Mouse (Mus musculus) adrenal gland, postnatal 10 days (tissue): ENCODE results near the gene Gm10842. TPM values are rescaled to one million over a fixed set of nuclear protein-coding genes. Genes with fewer than 3 reads are reported as not detected.
A peak's percentile ranks its signal among the peaks of the same experiment; 100 is the strongest.
"Not testable (repeated sequence)": the region's sequence is repeated elsewhere in the genome, so short reads cannot be mapped to it uniquely, and the experiment has no call there.

Experiments
- DNase-seq: peaks from one replicate; pipeline ENCODE4 v3.0.0; 2021; ENCODE audit warnings: mixed read lengths
- long read RNA-seq, 2 experiments: library from polyadenylated mRNA; stranded (forward); transcript quantifications; one replicate each; pipeline ENCODE4 v2.0.0; 2021
- total RNA-seq, 2 experiments: library from RNA; stranded (reverse); gene quantifications; 2 replicates each; pipeline ENCODE4 v1.2.3; 2021

The Gm10842 gene
- not detected for total RNA-seq
- long read RNA-seq, experiment 1, result 0 reads
- long read RNA-seq, experiment 2, result 0 reads

DNA sequence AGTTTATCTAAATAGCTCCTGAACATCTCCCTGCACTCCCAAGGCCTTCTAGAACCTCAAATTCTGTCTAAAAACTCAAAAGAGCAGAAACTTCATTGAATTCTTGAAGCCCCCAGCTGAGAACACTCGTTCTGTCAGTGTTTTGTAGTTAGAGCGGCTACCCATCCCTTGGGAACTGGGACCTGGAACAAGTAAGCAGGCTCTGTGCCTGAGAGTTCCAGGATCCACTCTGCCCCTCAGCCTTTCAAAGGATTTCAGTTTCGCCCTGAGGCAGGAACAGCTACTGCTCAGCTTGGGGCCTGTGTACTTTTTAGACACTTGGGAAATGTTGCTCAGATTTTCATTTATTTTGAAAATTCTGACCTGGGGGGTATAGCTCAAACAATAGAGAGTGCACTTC, at the start of gene Gm10842:
Gm10842 (plus strand) TSS at position 301 of the 400 bp plus-strand sequence.
- no peak for DNase-seq

DNA sequence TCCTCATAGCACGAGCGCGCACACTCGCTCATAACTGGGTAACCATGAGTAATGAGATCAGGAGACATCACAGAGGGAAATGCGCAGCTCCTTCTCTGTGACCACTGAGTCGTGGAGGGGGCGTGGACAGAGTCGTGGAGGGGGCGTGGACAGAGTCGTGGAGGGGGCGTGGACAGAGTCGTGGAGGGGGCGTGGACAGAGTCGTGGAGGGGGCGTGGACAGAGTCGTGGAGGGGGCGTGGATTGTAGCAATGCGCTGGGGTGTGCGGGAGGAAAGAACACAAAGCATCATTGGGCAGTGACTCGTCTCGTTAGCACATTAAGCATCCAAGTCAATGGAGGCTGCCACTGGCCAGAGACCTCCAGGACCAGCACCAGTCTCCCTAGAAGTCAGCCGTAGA, 34.2 kb upstream of the Gm10842 start:
- DNase-seq, result not testable (repeated sequence)

DNA sequence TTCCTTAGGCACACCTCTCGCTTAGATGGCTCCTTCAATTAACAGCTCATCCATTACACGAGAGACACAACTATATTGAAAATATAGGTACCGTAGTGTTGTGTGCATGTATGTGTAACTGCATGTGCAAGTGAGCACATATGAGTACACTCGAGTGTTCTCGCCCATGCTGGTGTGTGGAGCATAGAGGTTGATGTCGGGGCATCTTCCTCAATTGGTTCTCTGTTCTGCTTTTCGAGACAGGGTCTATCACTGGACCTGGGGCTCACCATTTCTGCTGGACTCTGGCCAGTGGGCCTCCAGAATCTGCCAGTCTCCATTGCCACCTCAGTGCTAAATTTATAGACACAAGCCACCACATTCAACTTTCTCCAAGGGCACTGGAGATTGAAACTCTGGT, 28.9 kb upstream of the Gm10842 start:
- no peak for DNase-seq

DNA sequence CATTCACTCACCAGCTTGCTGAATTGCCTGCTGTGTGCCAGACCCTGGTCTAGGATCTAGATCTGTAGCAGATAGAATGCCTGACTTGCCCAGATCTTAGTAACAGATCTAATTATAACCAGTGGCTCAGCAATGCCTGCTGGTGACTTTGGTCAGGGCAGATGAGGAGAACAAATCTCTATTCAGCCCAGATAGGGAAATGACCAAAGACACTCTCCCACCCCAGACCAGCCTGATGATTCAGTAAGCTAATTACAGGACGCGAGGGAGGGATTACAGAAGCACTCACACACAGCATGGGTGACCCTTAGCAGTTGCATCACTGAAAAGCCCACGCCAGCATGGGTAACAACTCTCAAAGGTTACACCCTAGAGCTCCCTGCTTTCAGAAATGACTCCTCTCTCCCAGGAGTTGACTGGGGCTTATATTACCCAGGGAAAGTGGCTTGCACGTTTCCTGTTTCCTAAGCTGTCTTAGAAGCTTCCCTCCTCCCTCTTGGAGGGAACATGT, 26.1 kb upstream of the Gm10842 start:
- no peak for DNase-seq

DNA sequence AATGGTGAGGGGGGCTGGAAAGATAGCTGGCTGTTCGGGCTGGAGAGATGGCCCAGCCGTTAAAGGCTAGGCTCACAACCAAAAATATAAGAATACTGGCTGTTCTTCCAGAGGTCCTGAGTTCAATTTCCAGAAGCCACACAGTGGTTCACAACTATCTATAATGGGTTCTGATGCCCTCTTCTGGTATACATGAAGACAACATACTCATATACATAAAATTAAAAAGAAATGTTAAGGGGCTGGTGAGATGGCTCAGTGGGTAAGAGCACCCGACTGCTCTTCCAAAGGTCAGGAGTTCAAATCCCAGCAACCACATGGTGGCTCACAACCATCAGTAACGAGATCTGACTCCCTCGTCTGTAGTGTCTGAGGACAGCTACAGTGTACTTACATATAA, 24.9 kb upstream of the Gm10842 start:
- not testable (repeated sequence) for DNase-seq

DNA sequence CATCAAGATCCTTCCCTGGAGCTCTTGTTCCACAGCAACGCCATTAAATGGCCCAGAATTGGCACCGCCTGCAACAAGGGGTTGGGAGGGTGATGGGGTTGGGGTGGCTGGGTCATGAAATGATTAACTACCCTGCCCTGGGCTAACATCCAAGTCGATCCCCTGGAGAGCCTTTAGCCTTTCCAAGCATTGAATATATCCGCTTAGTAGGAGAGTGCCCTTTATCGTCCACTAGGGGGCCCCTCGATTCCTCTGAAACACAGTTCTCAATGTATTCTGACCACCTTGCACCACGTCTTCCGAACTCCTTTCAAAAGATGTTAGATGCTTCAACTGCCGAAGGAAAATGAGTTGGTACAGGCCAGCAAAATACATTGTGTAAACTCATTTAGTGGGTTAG, 22.7 kb upstream of the Gm10842 start:
- DNase-seq, result peak; percentile 73

DNA sequence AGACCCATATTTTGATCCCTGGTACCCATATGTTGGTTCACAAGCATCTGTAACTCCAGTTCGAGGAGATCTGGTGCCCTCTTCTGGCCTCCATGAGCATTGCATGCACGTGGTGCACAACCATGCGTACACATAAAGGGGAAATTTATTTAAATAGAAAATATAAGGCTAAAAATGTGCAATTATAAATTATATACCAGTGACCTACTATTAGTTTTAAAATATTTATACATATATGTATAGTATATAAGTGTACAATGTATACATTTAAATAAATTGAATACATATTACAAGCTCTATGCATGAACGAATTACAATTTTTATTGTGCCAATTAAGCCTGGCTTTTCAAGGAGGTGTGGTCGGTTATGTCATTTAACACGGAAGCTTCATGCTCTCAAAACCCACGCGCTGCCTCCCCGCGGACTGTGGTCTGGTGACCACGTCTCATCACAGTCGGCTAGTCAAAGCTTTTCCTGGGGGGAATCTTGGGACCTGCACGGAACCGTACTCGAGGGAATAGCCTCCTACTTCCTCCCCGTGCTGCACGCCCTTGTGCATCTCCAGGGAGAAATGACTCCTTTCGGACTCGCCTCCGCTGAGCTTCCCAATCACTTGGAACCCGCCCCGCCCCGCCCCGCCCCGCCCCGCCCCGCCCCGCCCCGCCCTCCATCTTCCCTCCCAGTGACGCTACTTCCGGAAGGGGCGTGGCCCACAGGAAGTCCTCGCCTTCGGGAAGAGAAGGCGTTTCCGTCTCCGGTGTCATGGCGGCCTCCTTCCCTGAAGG, 20.8 kb upstream of the Gm10842 start, which contains the start of gene Mettl2:
Mettl2 (plus strand) TSS at position 691 of the 785 bp plus-strand sequence.
- peak; percentile 90 for DNase-seq

DNA sequence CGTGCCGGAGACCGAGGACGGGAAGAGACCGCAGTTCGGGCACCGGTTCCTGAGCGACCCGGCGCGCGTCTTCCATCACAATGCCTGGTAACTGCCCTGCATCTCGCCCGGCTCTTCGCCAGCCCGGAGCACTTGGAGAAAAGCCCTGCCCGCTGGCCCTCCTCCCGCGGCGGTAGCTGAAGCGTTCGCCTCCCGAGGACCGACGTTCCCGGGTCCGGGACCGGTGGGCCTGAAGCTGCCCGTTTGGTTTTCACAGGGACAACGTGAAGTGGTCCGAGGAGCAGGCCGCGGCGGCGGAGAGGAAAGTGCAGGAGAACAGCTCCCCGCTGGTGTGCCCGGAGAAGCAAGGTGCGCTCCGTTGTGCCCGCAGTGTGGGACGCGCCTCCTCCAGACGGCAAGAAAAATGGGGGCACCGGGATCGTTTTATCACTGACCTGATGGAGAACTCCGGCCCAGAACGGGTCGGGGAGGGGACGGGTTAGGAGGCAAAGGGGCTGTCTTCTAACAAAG, 20.1 kb upstream of the Gm10842 start:
- DNase-seq, result no peak

DNA sequence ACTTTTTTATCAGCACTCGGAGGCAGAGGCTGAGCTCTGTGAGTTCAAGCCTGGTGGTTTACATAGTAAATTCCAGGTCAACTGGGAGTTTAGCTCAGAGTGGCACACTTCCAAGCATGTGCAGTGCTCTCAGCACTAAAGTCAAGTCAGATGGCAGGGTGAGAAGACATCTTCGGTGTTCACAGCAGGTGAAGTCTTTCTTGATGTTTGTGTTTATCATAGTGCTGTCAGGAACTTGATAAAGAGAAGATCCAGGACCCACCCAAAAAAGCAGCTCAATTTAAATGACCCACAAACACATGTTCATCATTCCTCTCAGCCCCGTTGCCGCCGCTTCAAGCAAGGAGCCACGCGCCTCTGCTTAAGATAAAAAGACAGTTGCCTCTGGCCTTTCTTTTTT, 11.0 kb upstream of the Gm10842 start:
- DNase-seq, result no peak

DNA sequence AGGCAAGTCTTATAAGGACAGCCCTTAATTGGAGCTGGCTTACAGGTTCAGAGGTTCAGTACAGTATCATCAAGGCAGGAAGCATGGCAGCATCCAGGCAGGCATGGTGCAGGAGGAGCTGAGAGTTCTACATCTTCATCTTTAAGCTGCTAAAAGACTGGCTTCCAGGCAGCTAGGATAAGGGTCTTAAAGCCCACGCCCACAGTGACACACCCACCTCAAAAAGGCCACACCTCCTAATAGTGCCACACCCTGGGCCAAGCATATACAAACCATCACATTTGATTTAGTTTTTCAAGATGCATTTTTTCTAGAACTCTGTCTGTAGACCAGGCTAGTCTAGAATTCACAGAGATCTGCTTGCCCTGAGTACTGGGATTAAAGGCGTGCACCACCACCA, 9.4 kb upstream of the Gm10842 start:
- DNase-seq, result not testable (repeated sequence)

DNA sequence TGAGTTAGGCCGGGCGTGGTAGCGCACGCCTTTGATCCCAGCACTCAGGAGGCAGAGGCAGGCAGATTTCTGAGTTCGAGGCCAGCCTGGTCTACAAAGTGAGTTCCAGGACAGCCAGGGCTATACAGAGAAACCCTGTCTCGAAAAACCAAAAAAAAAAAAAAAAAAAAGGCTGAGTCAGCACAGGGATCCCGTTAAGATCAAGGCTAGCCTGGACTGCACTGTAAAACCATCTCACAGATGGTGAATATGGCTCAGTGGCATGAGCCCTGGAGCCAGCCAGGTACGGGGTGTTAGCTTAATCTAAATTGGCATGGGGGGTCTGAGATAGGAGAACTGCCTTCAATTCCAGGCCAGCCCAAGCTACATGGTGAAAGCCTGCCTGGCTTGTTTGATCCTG, 6.2 kb upstream of the Gm10842 start:
- DNase-seq, result not testable (repeated sequence)

DNA sequence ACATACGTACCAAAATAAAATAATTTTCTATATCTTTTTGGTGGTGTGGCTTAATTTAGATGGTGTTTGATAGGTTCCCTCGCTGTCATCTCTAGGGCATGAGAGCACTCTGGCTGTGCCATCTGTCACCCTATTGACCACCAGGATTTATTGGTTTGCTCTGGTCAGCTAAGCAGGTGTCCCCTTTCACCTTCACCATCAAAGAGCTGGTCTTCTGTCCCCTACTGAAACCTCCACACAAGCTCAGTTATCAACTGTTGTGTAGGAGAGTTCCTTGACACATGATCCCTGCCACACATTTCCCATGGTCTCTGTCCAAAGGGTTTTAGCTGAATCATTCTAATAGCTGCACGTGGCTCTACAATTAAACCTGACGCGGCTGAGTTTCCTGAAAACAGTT, 5.6 kb upstream of the Gm10842 start:
- DNase-seq, result no peak

DNA sequence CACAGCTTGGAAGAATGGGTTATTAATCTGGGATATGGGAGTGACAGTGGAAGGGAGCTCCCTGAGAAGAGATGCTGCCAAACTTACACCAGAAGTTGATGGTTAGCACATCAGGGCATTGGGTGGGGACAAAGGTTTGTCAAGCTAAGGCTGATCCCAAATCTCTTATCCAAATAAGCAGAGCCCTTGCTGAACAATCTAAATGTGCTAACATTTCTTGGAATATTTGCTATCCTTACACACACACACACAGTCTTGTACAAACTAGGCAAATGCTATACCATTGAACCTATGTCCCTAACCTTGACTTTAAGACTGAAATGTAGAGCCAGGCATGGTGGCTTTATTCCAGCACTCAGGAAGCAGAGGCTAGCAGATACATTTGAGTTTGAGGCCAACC, 3.1 kb upstream of the Gm10842 start:
- DNase-seq, result no peak

DNA sequence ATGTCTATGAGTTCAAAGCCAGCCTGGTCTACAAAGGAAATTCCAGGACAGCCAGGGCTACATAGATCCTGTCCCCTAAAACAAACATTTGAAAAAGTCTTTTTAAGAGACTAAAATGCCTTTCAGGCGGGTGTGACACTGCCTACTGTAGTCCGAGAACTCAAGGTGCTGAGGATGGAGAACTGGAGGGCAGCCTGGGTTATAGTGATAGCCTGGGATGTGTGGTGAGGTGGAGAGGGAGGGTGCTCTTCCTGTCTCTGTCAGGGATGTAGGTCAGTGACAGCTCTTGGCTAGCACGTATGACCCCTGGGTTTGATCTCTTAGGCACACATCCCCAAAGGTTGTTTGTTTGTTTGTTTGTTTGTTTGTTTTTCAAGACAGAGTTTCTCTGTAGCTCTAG, 2.6 kb upstream of the Gm10842 start:
- no peak for DNase-seq

DNA sequence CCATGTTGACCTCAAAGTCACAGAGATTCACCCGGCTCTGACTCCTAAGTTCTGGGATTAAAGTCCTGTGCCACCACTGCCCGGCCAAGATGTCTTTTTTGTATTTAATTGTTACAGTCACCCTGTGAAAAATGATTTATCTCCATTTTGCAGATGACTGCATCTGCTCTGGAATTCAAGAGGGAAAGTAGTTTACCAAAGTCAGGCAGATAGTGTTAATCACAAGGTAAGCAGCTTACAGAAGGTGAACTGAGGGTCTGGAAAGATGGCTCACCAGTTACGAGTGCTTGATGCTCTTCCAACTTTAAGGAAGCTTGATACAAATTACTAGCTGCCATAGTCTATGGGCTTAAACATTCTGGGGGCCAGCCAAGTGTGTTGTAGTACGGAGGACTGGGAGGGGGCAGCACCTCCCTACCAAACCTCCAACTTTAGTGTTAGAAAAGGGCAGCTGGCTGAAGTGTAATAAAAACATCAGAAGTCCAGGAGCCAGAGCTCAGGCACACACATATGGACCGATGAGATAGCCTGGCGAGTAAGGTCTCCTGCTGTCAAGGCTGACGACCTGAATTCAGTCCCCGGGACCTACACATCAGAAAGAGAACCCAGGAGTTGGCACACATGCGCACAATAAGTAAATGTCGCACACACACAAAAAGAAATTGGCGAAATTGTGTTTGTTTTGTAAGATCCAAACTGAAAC, 2.0 kb upstream of the Gm10842 start:
- DNase-seq, result peak; percentile 12

DNA sequence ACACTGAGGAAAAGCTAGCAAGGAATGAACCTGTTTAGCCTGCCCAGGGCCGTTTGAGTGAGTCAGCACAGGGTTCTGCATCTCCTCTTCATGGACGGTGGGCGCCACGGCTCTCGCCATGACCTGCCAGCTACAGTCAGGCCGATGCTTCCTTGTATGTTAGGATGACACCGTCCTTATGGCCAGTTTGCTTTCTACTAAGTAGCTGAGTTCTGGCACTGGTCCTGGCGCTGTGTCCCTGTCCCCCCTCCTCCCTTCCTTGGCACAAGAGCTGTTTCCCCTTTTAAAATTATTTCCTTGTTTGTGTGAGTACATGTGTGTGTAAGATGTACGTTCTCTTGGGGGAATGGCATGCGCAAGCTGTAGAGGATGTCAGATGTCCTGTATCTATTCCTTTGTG, 1.5 kb upstream of the Gm10842 start:
- DNase-seq, result no peak

DNA sequence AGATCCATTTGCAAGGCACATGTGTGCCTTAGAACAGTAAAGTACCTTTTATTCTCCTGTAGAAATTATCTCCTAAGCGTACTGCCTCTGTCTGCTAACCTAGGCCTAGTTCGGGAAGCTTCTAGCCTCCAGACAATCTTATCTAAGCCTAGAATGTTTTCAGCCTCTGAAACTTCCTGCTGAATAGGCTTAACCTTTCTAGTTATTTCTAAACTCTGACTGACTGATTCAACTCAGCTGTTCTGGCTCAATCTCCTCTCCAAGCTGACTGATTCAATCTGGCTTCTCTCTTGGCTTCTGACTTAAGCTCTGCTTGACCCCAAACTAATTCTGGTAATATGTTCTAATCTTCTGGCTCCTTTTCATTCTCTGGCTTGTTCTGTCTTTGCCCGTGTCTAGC, 2.7 kb downstream of the Gm10842 start:
- DNase-seq, result no peak

DNA sequence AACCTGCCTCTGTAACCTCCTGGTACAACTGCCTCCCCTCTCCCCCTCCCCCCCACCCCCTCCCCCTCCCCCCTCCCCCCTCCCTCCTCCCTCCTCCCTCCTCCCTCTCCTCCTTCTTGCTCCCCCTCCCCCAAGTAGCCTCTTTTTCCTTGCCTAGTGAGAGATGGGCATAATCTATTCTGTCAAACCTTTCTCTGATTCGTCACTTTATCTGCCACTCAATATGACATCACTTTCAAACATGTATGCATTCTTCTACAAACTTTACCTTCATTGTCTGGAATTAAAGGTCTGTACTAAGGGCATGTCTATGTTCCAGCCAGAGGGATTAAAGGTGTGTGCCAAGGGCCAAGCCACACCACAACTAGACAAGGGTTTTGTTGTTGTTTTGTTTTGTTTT, 3.1 kb downstream of the Gm10842 start:
- no peak for DNase-seq

DNA sequence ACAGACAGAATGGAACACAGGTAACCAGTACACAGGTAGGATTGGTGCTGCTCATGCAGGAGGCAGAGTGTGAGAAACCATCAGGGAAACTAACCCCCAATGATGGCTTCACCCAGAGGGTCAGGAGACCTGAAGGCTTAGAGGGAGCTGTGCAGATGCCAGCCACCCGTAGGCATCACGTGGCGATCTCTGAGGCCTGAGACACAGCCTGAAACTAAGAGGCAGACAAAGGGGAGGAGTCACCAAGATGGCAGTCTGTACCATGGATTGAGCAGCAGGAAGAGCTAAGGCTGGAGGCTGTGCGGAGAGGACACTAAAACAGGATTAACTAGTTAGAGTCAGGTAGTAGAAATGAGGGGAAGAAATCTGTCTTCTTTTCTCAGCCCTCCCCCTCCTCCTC, 4.0 kb downstream of the Gm10842 start:
- no peak for DNase-seq

DNA sequence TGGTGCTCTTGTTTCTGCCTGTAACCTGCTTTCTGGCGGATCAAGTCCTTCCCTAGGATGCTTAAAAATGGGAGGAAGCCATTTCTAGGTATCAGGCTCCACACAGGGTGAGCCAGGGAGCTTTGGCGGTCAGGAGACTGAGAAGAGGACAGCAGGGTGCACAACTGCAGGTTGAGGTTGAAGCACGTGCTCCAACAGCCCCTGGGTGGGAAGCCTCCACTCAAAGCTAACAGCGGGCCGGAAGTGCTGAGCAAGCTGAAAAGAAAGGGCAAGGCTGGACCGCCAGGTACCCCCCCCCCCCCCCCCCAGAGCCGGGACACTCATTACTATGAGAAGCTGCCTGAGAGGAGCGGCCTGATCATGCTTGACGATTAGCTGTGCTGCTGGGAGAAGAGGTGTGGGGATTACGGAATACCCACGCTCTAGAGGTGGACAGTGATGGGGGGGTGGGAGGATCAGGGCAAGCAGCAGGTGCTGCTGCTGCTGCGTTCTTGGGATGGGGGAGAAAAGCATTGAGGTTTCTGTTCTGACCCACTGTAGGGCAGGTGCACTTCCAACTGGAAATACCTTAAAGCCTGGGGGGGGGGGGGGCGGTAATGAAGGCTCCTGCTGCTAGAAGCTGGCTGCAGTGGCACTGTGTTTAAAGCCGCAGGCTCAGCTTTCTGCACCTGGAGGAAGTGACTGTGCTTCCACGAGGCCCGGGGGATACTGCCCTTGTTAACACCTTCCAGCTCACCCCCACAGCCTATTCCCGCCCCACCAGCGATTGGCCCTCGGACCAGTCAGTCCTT, 4.7 kb downstream of the Gm10842 start:
- DNase-seq, result no peak

DNA sequence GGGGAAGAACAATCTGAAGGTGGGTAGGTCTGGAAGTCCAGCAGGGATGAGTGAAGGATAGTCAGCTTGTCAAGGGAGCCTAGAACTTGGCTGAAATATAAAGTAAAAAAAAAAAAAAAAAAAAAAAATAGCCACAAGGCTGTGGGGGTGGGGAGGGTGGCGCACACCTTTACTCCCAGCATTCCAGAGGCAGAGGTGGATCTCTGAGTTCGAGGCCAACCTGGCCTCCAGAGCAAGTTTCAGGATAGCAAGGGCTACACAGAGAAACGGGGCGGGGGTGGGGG, 5.3 kb downstream of the Gm10842 start:
- no peak for DNase-seq

DNA sequence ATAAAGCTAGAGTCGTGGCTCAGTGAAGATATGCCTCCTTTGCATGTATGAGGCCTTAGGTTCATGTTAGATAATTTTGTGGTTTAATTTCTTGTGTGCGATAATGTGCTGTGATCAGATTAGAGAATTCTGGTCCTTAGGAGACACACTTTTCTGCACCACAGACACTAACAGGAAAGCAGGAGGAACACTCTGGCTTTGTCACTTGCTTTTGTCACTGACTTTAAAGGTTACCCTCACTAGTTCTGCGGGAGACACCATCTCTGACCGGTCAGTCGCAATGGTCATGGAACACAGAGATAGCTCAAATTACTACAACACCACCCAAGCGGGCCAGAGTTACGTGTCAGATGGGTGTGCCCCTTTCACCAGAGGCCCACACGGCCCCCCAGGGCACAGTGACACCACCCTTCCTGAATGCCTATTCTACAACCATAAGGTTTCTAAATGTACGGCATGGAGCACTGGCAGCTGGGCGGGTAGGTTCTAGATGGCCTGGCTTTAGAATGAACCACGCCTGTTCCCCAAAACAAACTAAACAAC, 5.7 kb downstream of the Gm10842 start:
- no peak for DNase-seq
